Mouse (Mus musculus) 3134 (cell line): Measurements from ENCODE around the gene 4933417A18Rik.
"Not testable (repeated sequence)": the region's sequence is repeated elsewhere in the genome, so short reads cannot be mapped to it uniquely, and the experiment has no call there.

Source experiments
- DNase-seq: peaks from one replicate; pipeline ENCODE4 v3.0.0-alpha.2; 2011; ENCODE audit warnings: low spot score; ENCODE audit not compliant: insufficient read length; ENCODE audit errors: extremely low read depth

The 4933417A18Rik gene

DNA sequence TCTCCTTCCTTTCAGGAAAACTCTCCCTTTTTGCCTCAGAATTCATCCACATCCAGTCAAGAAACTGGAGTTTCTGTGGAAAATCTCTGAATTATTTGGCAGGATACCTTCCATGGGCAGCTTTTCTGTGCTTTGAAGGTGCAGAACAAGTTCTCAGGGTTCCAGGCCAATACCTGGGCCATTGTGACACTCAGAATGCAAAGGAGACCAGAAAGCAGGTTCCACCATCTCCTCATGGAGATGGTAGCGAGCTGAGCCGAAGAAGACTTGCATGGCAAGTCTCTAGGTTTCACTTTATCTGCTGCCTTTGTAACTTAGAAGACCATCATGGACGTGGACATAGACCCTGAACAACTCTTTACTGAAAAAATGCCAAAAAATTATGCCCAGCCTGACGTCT is at the start of gene 4933417A18Rik, which contains the start of gene Fam217a:
Gene 4933417A18Rik, plus strand, starts transcription at position 200 of the 400 bp plus-strand sequence.
Gene Fam217a, minus strand, starts transcription at position 101 of the 400 bp plus-strand sequence.
- no peak for DNase-seq

DNA sequence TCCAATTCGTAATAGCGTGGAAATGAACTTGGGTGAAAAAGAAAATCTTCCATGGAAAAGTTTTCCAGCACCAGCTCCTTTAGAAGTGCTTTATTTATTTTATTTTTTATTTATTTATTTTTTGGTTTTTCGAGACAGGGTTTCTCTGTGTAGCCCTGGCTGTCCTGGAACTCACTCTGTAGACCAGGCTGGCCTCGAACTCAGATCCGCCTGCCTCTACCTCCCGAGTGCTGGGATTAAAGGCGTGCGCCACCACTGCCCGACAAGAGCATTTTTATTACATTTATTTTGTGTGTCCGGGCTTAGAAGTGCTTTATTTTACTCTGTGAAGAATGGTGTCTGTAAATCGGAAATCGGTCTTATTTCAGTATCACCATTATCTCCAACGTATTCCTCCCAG is 49.5 kb upstream of the 4933417A18Rik start:
- not testable (repeated sequence) for DNase-seq

GRCm38 (mm10) chr13:34875166-34875710 is 49.0 kb upstream of the 4933417A18Rik start, which contains the start of gene Prpf4b:
Gene Prpf4b, plus strand, starts transcription at chr13:34875302.
- DNase-seq, result peak; percentile 90

- no peak for DNase-seq
Measured at GRCm38 (mm10) chr13:34875741-34876445, 48.3 kb upstream of the 4933417A18Rik start.

GRCm38 (mm10) chr13:34876481-34876880 is 47.7 kb upstream of the 4933417A18Rik start:
- DNase-seq, result no peak

GRCm38 (mm10) chr13:34892871-34893270 is 31.3 kb upstream of the 4933417A18Rik start:
- DNase-seq, result no peak

DNA sequence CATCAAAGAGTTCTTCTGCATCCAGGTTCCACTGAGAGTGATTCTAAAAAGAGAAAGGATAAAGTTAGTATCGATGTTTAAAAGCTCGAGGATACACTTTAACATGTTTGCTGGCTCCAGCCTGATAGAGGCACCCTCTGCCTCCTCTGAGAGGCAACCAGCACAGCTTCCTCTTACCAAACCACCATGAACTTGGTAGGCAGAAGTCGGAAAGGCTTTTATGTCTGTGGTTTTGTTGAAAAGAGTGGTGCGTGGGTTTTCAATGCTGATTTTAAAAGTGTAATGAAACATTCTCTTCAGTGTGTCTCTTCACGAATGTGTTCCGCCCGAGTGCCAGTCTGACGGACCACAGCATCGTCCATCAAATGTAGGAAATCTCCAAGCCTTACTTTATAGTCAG is 9.6 kb upstream of the 4933417A18Rik start:
- DNase-seq, result no peak

DNA sequence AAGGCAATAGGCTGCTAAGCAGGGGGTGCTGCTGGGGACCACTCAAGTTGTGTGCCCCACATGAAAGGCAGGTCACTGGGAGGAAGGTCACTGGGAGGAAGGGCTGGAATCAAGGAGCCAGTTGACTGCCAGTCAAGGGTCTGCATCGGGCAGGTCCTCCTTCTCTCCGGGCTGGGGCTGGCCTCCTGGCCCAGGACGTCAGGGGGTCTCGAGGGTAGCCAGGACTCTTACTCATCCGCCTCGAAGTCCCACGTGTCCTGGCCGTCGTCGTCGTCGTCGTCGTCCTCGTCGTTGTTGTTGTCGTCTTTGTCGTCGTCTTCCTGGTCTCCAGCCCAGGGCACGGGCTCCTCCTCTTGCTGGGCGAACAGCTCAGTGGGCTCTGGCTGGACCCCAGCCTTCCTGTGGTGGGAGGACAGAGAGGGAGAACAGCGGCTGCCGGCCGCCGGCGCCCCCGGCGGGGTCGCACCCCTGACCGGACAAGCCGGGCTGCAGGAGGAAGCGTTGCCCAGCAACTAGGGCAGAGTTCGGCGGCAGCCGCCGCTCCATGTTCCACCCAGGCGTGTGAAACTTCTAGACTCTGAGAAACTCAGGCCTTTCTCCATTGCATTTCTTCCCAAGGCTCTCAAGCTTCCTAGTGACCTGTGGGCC is 7.6 kb upstream of the 4933417A18Rik start:
- DNase-seq, result peak; percentile 7

DNA sequence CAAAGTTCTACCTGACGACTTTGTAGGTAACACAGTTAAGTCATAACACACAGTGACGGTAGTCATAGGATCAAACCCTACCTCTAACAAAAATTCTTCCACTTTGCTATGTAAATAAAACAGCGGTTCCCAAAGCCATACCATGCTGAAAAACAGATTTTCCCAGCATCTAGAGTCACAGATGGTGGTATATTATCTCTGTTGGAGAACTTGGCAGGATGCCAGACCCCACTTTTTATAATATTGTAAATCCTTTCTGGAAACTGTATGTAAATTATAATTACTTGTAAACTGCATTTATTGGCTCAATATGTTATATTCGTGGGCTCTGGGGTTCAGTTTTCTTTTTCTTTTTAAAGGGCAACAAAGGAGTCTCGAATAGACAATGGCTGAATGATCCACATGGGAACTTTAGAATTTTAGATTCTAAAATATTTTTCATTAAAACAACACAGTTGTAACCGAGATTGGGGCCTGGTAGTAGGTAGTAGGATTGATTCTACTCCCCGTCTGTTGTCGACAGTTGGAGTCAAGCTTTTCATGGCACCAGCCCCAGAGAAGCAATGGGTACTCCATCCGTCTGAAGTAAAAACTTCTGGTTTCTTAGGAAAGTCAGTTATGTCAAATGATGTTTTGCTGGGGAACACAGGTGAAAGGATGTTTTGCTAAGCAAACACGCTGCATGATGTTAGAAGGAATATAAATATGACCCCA is 10.9 kb downstream of the 4933417A18Rik start:
- DNase-seq, result no peak

- DNase-seq, result peak; percentile 3
Measured at GRCm38 (mm10) chr13:34942370-34942769, 18.2 kb downstream of the 4933417A18Rik start.

GRCm38 (mm10) chr13:34951437-34951836 is 27.2 kb downstream of the 4933417A18Rik start:
- not testable (repeated sequence) for DNase-seq

GRCm38 (mm10) chr13:34956901-34957300 is 32.7 kb downstream of the 4933417A18Rik start:
- no peak for DNase-seq

DNA sequence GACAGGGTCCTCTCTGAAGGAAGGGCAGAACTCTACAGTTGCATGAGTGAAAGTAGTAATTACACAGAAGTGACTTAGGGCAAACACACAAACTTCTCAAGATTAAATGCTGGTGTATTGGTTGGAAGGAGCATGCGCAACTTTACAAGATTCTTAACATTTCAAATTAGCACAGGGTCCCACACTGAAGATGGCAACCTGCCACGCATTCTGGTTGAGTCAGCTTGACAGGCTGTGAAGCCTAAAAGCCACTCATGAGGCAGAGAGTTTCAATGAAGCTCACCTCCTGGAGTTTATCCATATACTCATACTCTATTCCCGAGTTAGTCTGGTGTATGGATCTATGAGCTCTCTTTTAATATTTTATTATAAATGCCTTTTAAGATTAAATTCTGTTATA is 33.9 kb downstream of the 4933417A18Rik start:
- not testable (repeated sequence) for DNase-seq

GRCm38 (mm10) chr13:34960996-34961770 is 37.0 kb downstream of the 4933417A18Rik start:
- no peak for DNase-seq

DNA sequence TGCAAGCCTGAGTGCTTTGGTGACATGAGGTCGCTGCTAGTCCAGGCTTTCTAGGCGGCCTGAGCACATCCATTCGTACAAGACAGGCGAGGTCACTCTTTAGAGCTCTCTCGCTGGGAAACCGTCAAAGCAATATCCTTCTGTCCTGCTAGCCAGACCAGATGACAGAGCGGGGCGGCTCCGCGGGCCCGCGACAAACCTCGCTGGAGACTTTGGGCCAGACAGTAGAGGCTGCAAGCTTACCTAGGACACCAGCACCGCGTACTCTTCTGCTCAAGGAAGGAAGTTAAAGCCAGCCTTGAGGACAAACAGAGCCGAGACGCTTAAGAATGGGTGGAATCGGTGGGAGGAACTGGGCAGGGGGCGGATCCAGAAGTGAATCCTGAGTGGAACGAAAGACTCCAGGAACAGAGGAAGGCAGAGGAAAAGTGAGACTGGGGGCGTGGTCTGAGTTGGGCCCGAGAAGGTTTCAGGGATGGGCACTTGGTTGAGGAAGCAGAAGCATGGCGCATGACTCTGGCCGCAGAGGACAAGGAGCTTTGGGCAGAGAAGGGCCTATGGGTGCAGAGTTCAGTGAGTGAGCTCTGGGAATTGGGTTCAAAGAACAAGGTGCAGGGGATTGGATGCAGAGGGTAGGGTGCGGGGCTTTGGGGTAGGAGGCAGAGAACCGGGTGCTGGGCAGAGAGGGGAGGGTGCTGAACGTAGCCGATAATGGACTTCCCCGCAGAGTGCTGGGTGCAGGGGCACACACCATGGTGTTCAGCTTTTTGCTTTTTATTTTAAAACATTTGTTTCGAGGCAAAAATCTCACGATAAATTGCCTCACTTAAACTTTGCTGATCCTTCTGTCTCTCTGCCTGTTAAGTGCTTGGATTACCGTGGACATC is 39.5 kb downstream of the 4933417A18Rik start, which contains the start of gene Eci3:
Gene Eci3, minus strand, starts transcription at position 300 of the 887 bp plus-strand sequence.
- peak; percentile 7 for DNase-seq

GRCm38 (mm10) chr13:34964419-34964818 is 40.2 kb downstream of the 4933417A18Rik start:
- no peak for DNase-seq

- DNase-seq, result no peak
Measured at GRCm38 (mm10) chr13:34964866-34965265, 40.7 kb downstream of the 4933417A18Rik start.

GRCm38 (mm10) chr13:34965647-34966046 is 41.4 kb downstream of the 4933417A18Rik start:
- DNase-seq, result not testable (repeated sequence)

DNA sequence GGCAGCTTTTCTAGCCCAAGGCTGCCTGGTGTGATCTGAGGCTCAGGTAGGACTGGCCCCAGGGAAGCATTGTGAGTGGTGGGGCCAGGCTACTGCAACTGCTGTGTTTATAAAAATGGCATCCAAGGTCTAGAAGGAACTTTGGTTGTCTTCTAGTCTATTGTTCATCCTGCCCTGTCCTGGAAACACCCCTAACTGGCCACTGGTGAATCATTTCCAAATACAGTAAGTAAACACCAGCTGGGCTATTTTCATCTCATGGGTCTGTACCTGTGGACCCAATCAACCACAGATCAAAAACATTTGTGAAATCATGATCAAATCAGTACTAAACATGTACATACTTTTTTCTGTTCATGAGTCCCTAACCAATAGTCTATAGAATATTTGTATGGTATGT is 48.2 kb downstream of the 4933417A18Rik start:
- DNase-seq, result not testable (repeated sequence)
